Mouse (Mus musculus) limb, embryonic 15.5 days (tissue): Measurements from ENCODE around the gene Pcgf3. TPM values are rescaled to one million over a fixed set of nuclear protein-coding genes. Genes with fewer than 3 reads are reported as not detected.

Source experiments
- ATAC-seq: fragments of 200-750 bp; cut with Nextera tagmentation; 2 replicates; pipeline ENCODE4 v1.8.0; 2017; ENCODE audit warnings: low read depth, moderate TSS enrichment; ENCODE audit not compliant: insufficient number of reproducible peaks, low FRiP score, low TSS enrichment
- H3K27ac ChIP-seq: fragments of 300-500 bp; sonication (generic); 2 replicates; pipeline ENCODE4 v1.5.1; 2015; ENCODE audit warnings: moderate library complexity, mild to moderate bottlenecking, inconsistent platforms
- H3K27me3 ChIP-seq: fragments of 300-500 bp; sonication (generic); 2 replicates; pipeline ENCODE4 v1.6.1; 2015; ENCODE audit warnings: inconsistent platforms
- H3K36me3 ChIP-seq: fragments of 300-500 bp; sonication (generic); 2 replicates; pipeline ENCODE4 v1.6.1; 2015; ENCODE audit warnings: inconsistent platforms
- H3K4me1 ChIP-seq: fragments of 300-500 bp; sonication (generic); 2 replicates; pipeline ENCODE4 v1.6.1; 2015; ENCODE audit warnings: inconsistent platforms
- H3K4me2 ChIP-seq: fragments of 300-500 bp; sonication (generic); 2 replicates; pipeline ENCODE4 v1.6.1; 2015; ENCODE audit warnings: mild to moderate bottlenecking, inconsistent platforms
- H3K4me3 ChIP-seq: fragments of 300-500 bp; sonication (generic); 2 replicates; pipeline ENCODE4 v1.5.1; 2015; ENCODE audit warnings: mild to moderate bottlenecking, inconsistent platforms
- H3K9ac ChIP-seq: fragments of 300-500 bp; sonication (generic); 2 replicates; pipeline ENCODE4 v1.6.1; 2015; ENCODE audit warnings: inconsistent platforms
- H3K9me3 ChIP-seq: fragments of 300-500 bp; sonication (generic); 2 replicates; pipeline ENCODE4 v1.6.1; 2016; ENCODE audit warnings: inconsistent platforms
- WGBS: fragments of 180-500 bp; shearing (Covaris S2); methylation state at CpG from one replicate; pipeline ENCODE4 v1.1.7; 2015; 5-methylcytosine and 5-hydroxymethylcytosine counted together
- polyA plus RNA-seq: library from polyadenylated mRNA; unstranded; fragments of >200 nt; fragmentation: Nextera tagmentation; extraction: Ambion mirVana; gene quantifications from 2 replicates; pipeline ENCODE4 v1.2.1, GENCODE M21; 2015

The Pcgf3 gene
- polyA plus RNA-seq, 1 experiment from 2014 or later = 21.1 TPM

DNA sequence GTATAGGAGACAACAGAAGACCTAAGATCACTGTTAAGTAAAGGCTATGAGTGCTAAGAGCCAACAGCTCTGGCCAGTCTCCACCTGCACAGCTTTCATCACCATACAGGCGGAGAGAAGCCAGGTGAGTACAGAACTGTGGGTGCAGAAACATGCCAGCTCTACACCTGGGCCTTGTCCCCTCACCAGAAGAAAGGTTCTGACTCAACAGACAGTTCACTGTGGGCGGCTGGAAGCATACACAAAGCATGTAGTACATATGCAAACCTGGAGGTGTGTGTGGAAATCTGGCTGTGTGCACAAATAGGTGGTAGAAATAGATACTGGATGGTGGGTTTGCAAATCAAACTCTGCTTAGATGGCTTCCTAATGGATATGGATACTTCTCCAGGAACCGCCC lies 61.6 kb downstream of the Pcgf3 start:
- Histone ChIP-seq H3K27ac (no peak overlapping the region), H3K27me3 (no peaks in the 10 kb centered on the region), H3K4me3 (no peak overlapping the region), H3K36me3 (no peaks in the 10 kb centered on the region), H3K4me2 (no peak overlapping the region), H3K4me1 (no peaks in the 10 kb centered on the region), H3K9ac (no peak overlapping the region), H3K9me3 (no peaks in the 10 kb centered on the region)
- 82% methylated on average over 3 of the region's 3 CpGs for WGBS
- ATAC-seq = no peak

DNA sequence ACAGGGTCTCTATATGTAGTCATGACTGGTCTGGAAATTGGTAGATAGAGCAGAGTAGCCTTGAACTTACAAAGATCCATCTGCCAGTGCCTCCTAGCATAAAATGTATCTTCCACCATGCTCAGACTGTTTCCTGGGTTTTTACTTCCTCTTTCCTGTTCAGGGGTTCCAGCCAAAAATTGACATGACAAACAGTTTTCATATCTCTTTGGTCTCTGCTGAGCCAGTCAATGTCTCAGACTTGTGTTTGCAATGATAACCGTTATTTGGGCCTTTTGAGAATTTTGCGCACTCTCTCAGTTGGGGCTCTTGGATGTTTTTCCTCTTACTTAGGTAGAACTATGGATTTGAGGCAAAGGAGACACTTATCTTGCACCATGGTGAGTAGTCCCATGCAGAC lies 73.2 kb downstream of the Pcgf3 start:
- Histone ChIP-seq H3K27me3 (no peaks in the 10 kb centered on the region), H3K36me3 (no peaks in the 10 kb centered on the region), H3K9me3 (0 out of 2 replicates have a peak, but pooled peaks cover 12% of the 10 kb centered on the region), H3K4me2 (no peak overlapping the region), H3K27ac (no peak overlapping the region), H3K9ac (no peak overlapping the region), H3K4me3 (no peak overlapping the region), H3K4me1 (no peaks in the 10 kb centered on the region)
- WGBS = 94% methylated on average over 2 of the region's 2 CpGs
- ATAC-seq = no peak

DNA sequence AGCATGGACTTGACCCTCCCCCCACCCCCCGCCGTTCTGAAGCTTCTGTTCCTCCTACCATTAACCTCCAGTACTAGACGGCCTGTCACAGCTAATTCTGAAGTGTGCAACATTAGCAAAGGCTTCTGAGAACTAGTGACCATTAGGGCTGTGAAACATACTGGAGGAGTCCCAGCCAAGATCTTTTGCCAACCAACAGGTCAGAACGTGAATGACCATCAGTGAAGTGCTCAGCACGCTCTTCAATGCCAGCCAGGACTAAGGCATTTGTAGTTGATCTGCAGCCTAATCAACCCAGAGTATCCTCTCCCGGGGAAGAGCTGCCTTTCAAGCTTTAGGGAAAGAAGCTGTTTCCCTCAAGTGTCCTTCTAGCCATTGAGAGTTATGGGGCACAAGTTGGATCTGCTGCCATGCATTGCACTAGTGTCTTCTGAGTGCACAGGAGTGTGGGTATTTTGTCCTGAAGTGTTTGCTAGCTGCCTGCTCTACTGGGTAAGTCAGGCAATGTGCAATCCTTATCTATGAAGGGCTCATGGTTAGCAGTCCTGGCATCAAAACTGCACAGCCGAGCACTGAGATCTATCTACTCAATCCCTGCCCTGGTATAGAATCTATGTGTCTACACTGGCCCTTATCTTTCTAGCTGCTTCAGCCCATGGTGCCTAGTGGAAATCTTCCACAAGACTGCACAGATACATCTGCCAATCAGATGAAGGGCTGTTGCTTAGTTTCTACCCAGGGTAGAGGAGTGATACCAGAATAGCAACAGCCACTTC lies 82.7 kb downstream of the Pcgf3 start:
- H3K4me3 ChIP-seq = no peak overlapping the region
- WGBS = 68% methylated on average over 7 of the region's 7 CpGs
- no peaks in the 10 kb centered on the region for H3K4me1 ChIP-seq
- ATAC-seq = no peak
- peaks cover 9% of the 10 kb centered on the region for H3K27me3 ChIP-seq
- no peak overlapping the region for H3K27ac ChIP-seq
- no peaks in the 10 kb centered on the region for H3K9me3 ChIP-seq
- H3K9ac ChIP-seq = no peak overlapping the region
- no peaks in the 10 kb centered on the region for H3K36me3 ChIP-seq
- no peak overlapping the region for H3K4me2 ChIP-seq

DNA sequence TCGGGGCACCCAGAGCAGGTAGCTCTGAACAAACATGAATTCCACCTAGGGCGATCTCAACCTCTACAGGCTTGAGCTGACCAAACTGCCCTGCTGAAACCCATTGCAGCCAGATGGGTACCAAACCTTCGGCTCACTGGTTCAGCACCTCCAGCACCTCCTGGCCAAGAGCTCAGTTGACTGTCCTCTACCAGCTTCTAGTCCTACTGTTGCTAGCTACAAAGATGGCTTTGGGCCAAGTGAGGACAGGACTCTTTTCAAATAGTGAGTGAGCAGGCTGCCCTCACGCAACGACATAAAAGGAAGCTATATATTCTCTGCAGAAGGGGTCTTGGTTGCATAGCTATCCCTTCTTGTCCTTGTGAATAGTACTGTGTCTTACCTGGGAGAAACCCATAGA lies 86.6 kb downstream of the Pcgf3 start:
- H3K4me3 ChIP-seq = no peak overlapping the region
- peaks cover 11% of the 10 kb centered on the region for H3K4me1 ChIP-seq
- 93% methylated on average over 5 of the region's 5 CpGs for WGBS
- peaks cover 42% of the 10 kb centered on the region for H3K27me3 ChIP-seq
- ATAC-seq = no peak
- no peaks in the 10 kb centered on the region for H3K9me3 ChIP-seq
- H3K9ac ChIP-seq = no peak overlapping the region
- H3K27ac ChIP-seq = no peak overlapping the region
- H3K36me3 ChIP-seq = no peaks in the 10 kb centered on the region
- H3K4me2 ChIP-seq = no peak overlapping the region

DNA sequence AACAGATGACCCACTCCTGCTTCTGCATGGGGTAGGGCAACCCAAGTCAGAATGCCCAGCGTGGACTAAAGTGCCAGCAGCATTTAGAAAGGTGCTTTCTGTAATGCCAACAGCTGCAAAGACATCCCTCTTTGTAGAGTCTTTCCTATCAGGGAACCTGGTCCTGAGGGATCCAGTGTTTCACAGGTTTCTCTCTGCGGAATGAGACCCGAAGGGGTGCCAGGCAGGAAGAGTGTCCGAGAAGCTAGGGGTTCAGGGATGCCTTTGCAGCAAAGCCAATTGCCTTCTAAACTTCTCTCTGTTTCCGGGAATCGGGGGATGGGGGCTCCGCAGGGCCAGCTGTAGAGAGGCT lies 88.1 kb downstream of the Pcgf3 start:
- no peak overlapping the region for H3K4me3 ChIP-seq
- H3K36me3 ChIP-seq = no peaks in the 10 kb centered on the region
- ATAC-seq = no peak
- 17% methylated on average over 7 of the region's 7 CpGs for WGBS
- peaks cover 11% of the 10 kb centered on the region for H3K4me1 ChIP-seq
- H3K9me3 ChIP-seq = no peaks in the 10 kb centered on the region
- peak overlapping the region; percentile 57 for H3K4me2 ChIP-seq
- H3K27ac ChIP-seq = no peak overlapping the region
- peaks cover 45% of the 10 kb centered on the region for H3K27me3 ChIP-seq
- H3K9ac ChIP-seq = no peak overlapping the region

DNA sequence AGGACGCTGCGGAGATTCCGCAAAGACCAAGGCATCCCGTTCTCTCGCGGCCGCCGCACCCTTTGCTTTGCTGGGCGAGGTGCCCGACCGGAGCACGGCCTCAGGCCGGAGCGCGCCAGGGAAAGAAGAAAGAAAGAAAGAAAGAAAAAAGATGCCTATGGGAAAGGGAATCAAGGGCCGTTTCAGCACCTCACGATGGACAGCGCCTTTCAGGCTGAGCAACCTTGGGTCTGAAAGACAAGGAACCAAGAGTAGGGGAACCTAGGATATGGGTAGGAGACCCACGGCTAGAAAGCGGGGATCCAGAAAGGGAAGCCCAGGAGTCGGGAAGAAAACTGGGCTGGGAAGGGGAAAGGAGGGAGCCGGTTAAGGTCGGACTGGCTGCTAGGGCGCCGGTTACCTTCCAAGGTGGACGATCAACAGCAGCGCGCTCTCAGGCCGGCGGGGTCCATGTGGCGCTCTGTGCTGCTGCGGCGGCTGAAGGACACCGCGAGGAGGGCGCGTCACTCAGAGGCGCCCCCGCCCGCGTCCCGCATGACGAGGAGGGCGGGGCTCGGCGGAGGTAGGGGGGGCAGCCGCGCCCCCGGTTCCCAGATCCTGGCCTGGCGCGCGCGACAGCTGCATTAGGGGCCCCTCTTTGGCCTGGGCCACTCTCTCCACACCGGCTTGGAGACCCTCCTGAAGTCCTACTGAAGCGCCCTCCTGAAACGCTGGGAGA lies 88.6 kb downstream of the Pcgf3 start, which contains the start of gene Cplx1:
Gene Cplx1, minus strand, starts transcription at position 536 of the 718 bp plus-strand sequence.
- no peaks in the 10 kb centered on the region for H3K9me3 ChIP-seq
- H3K9ac ChIP-seq = no peak within 1 kb of the TSS
- H3K27ac ChIP-seq = no peak within 1 kb of the TSS
- peak within 1 kb of the TSS; percentile 29 for H3K4me3 ChIP-seq
- WGBS = 1% methylated on average over 56 of the region's 56 CpGs
- peaks cover 11% of the 10 kb centered on the region for H3K4me1 ChIP-seq
- no peak for ATAC-seq
- peak within 1 kb of the TSS; percentile 57 for H3K4me2 ChIP-seq
- H3K27me3 ChIP-seq = peaks cover 45% of the 10 kb centered on the region
- H3K36me3 ChIP-seq = no peaks in the 10 kb centered on the region

DNA sequence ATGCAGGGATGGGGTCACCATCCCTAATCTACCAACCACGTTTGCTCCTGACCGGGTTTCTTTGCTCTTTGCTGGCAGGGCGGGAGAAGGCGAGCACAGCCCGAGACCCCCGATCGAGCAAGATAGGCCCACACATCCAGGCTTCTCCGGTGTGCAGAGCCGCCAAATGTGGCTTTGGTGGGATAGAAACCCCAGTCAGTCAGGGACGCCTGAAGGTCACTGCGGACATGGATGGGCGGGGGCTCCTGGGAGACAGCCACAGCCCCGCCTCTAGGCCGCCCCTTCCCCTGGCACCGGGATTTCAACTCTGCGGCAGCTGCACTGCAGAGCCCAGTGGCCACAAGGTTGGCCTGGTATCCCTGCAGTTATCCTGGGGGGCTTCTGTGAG lies 89.2 kb downstream of the Pcgf3 start:
- Histone ChIP-seq H3K9ac (no peak overlapping the region), H3K27me3 (peaks cover 45% of the 10 kb centered on the region), H3K4me3 (peak overlapping the region; percentile 29), H3K4me2 (peak overlapping the region; percentile 57), H3K9me3 (no peaks in the 10 kb centered on the region), H3K36me3 (no peaks in the 10 kb centered on the region), H3K27ac (no peak overlapping the region), H3K4me1 (peaks cover 11% of the 10 kb centered on the region)
- WGBS = 1% methylated on average over 16 of the region's 16 CpGs
- ATAC-seq = no peak

DNA sequence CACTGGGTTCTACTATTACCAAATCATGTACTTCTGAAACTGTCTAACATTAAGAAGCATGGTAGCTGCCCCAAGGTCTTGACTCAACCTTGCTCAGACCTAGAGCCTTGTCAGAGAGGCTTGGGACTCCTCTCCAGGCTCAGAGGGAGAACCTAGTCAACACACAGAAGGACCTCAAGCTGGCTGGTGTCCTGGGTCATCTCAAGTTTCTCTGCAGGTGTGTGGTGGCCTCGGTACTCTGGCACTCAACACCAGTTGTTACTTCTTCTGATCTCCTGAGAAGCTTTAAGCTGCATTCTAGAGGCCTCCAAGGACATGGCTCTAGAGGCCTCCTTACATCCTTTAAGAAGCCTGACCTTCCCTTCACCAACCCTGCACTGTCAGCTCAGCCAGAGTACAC lies 93.0 kb downstream of the Pcgf3 start:
- peaks cover 11% of the 10 kb centered on the region for H3K4me1 ChIP-seq
- no peak for ATAC-seq
- no peak overlapping the region for H3K4me2 ChIP-seq
- H3K27ac ChIP-seq = no peak overlapping the region
- H3K9ac ChIP-seq = no peak overlapping the region
- H3K4me3 ChIP-seq = no peak overlapping the region
- H3K27me3 ChIP-seq = peaks cover 32% of the 10 kb centered on the region
- no peaks in the 10 kb centered on the region for H3K9me3 ChIP-seq
- WGBS = 56% methylated on average over 1 of the region's 1 CpGs
- H3K36me3 ChIP-seq = no peaks in the 10 kb centered on the region

Other genes starting within 250 kb of the Pcgf3 start
- gene Dr1, start 192.3 kb upstream of the Pcgf3 start, polyA plus RNA-seq = 45.1 and 47.4 TPM in 2 replicates
- gene Pigg, start 148.6 kb upstream of the Pcgf3 start, polyA plus RNA-seq = 6.7 and 7.0 TPM in 2 replicates
- gene Gm42517, start 93.3 kb upstream of the Pcgf3 start, polyA plus RNA-seq = 0.15 TPM in 2 replicates
- gene Pde6b, start 72.8 kb upstream of the Pcgf3 start, polyA plus RNA-seq = 0.22 and 0.27 TPM in 2 replicates
- gene Atp5k, start 26.8 kb upstream of the Pcgf3 start, polyA plus RNA-seq = 337 and 365 TPM in 2 replicates
- 0.70 and 1.5 TPM in 2 replicates for gene Mfsd7a, start 12.3 kb upstream of the Pcgf3 start, polyA plus RNA-seq
- gene Cplx1, start 88.8 kb downstream of the Pcgf3 start, polyA plus RNA-seq = 0.36 and 0.64 TPM in 2 replicates
- 47.9 and 48.8 TPM in 2 replicates for gene Gak, start 168.5 kb downstream of the Pcgf3 start, polyA plus RNA-seq
- gene Tmem175, start 168.5 kb downstream of the Pcgf3 start, polyA plus RNA-seq = 27.9 and 30.8 TPM in 2 replicates
- 17.8 TPM in 2 replicates for gene Idua, start 199.1 kb downstream of the Pcgf3 start, polyA plus RNA-seq
- 15.7 and 17.1 TPM in 2 replicates for gene Dgkq, start 208.4 kb downstream of the Pcgf3 start, polyA plus RNA-seq
- gene Slc26a1, start 214.3 kb downstream of the Pcgf3 start, polyA plus RNA-seq = 0.56 and 0.81 TPM in 2 replicates
- 32.0 and 36.1 TPM in 2 replicates for gene Fgfrl1, start 231.2 kb downstream of the Pcgf3 start, polyA plus RNA-seq